ENCODE assay signal across 9 mouse cellular contexts in genomic region chr11:115267061-115267883, GRCm38 (mm10). TPM values are rescaled to one million over a fixed set of nuclear protein-coding genes. Genes with fewer than 3 reads are reported as not detected.
DNase-seq lines count a peak whose midpoint lies in the region; ATAC-seq lines count a peak whose summit lies in the region.
"Had no signal": no experiment of that assay in that cellular context is flagged by ENCODE, and none has a peak within 500 bp of the region (broad histone marks: within the 10 kb centered on the region; RNA-seq: fewer than 3 reads in every experiment).

TSS of gene Grin2c (minus strand) at chr11:115267243.

- 7% methylated on average over 38 of the region's 50 CpGs for WGBS in heart, embryonic 15.5 days
- WGBS in forebrain, embryonic 16.5 days = 7% methylated on average over 38 of the region's 50 CpGs
- 9% methylated on average over 35 of the region's 50 CpGs for WGBS in liver, embryonic 12.5 days (ENCODE audit: insufficient replicate concordance)

- no peaks in the 10 kb centered on the region for H3K9me3 ChIP-seq in heart, embryonic 15.5 days (replicated peaks)
- H3K9me3 ChIP-seq in forebrain, embryonic 16.5 days (ENCODE audit: control insufficient read depth, low read length) = no peaks in the 10 kb centered on the region
- no peaks in the 10 kb centered on the region for H3K9me3 ChIP-seq in liver, embryonic 12.5 days (replicated peaks)

- ATAC-seq in heart, embryonic 15.5 days (replicated peaks; ENCODE audit: insufficient number of reproducible peaks, insufficient read depth, low FRiP score, low read depth) = no peak
- no peak for ATAC-seq in forebrain, embryonic 16.5 days
- no peak for ATAC-seq in liver, embryonic 12.5 days
- no peak for ATAC-seq in erythroblast, adult 5-6 weeks (replicated peaks; ENCODE audit: low FRiP score, poor library complexity, severe bottlenecking)

- H3K27ac ChIP-seq in heart, embryonic 15.5 days = no peak within 1 kb of the TSS
- no peak within 1 kb of the TSS for H3K27ac ChIP-seq in forebrain, embryonic 16.5 days (ENCODE audit: low read length)
- no peak within 1 kb of the TSS for H3K27ac ChIP-seq in liver, embryonic 12.5 days

- peak within 1 kb of the TSS; percentile 47 for H3K4me3 ChIP-seq in heart, embryonic 15.5 days
- peak within 1 kb of the TSS; percentile 30 for H3K4me3 ChIP-seq in forebrain, embryonic 16.5 days (replicated peaks; ENCODE audit: low read length)
- H3K4me3 ChIP-seq in liver, embryonic 12.5 days = peak within 1 kb of the TSS; percentile 43

- H3K9ac ChIP-seq in heart, embryonic 15.5 days = peak within 1 kb of the TSS; percentile 37; the same call in 1 of the 2 replicates
- H3K9ac ChIP-seq in forebrain, embryonic 16.5 days (replicated peaks; ENCODE audit: low read depth, low read length) = peak within 1 kb of the TSS; percentile 24; the same call in 1 of the 2 replicates
- 0 out of 2 replicates have a peak within 1 kb of the TSS, but pooled peaks have one; percentile 47 for H3K9ac ChIP-seq in liver, embryonic 12.5 days

- DNase-seq in heart, adult 18-20 months = no peak
- peak; percentile 72 for DNase-seq in cerebellum, adult 11-12 months
- no peak for DNase-seq in gastrocnemius, postnatal 25 days
- no peak for DNase-seq in urinary bladder, postnatal 4 days (ENCODE audit: low spot score in 2 of 2)

- no peaks in the 10 kb centered on the region for H3K36me3 ChIP-seq in heart, embryonic 15.5 days
- peaks cover 5% of the 10 kb centered on the region for H3K36me3 ChIP-seq in forebrain, embryonic 16.5 days (ENCODE audit: control insufficient read depth, insufficient read depth)
- H3K36me3 ChIP-seq in liver, embryonic 12.5 days = peaks cover 28% of the 10 kb centered on the region

- peak within 1 kb of the TSS; percentile 81 for H3K4me2 ChIP-seq in heart, embryonic 15.5 days
- H3K4me2 ChIP-seq in forebrain, embryonic 16.5 days (ENCODE audit: low read length) = peak within 1 kb of the TSS; percentile 49
- H3K4me2 ChIP-seq in liver, embryonic 12.5 days = peak within 1 kb of the TSS; percentile 62

- H3K27me3 ChIP-seq in heart, embryonic 15.5 days = peaks cover 78% of the 10 kb centered on the region
- H3K27me3 ChIP-seq in forebrain, embryonic 16.5 days (replicated peaks; ENCODE audit: control insufficient read depth, insufficient read depth, low read length) = peaks cover 49% of the 10 kb centered on the region
- peaks cover 74% of the 10 kb centered on the region for H3K27me3 ChIP-seq in liver, embryonic 12.5 days (replicated peaks)

- peaks cover 30% of the 10 kb centered on the region for H3K4me1 ChIP-seq in heart, embryonic 15.5 days (replicated peaks)
- H3K4me1 ChIP-seq in forebrain, embryonic 16.5 days (replicated peaks; ENCODE audit: control insufficient read depth, insufficient read depth, low read length) = peaks cover 21% of the 10 kb centered on the region
- peaks cover 15% of the 10 kb centered on the region; the same call in 1 of the 2 replicates for H3K4me1 ChIP-seq in liver, embryonic 12.5 days

RNA-seq across cellular contexts. Expression of gene Grin2c, which starts in this region (rescaled TPM):
- polyA plus RNA-seq in heart, embryonic 15.5 days (2015; fragmentation: Nextera tagmentation; extraction: Ambion mirVana) = 0.10 and 0.16 TPM in 2 replicates
- total RNA-seq in heart, adult 18-20 months (2021) = under 1 TPM; 0.27 to 0.41 TPM
- polyA plus RNA-seq in forebrain, embryonic 16.5 days (2015; fragmentation: Nextera tagmentation; extraction: Ambion mirVana) = 0.29 and 0.37 TPM in 2 replicates
- polyA plus RNA-seq in liver, embryonic 12.5 days (2016; fragmentation: Nextera tagmentation; extraction: Ambion mirVana) = 0.51 and 0.62 TPM in 2 replicates
- total RNA-seq in gastrocnemius, postnatal 25 days (2021) = under 1 TPM in 1 of 2 experiments, not detected in 1; 0.05 TPM
- not detected in 2 replicates for total RNA-seq in erythroblast, adult 5-6 weeks (2015; ENCODE audit: low replicate concordance)
- total RNA-seq in erythroblast, adult 5-6 weeks (2017; ENCODE audit: low replicate concordance) = not detected in 2 replicates
- polyA plus RNA-seq: gonadal fat pad, adult 2 months had no signal
